Mouse (Mus musculus): ENCODE data around the gene Katnb1.
A peak's percentile ranks its signal among the peaks of the same experiment; 100 is the strongest.

The Katnb1 gene

DNA sequence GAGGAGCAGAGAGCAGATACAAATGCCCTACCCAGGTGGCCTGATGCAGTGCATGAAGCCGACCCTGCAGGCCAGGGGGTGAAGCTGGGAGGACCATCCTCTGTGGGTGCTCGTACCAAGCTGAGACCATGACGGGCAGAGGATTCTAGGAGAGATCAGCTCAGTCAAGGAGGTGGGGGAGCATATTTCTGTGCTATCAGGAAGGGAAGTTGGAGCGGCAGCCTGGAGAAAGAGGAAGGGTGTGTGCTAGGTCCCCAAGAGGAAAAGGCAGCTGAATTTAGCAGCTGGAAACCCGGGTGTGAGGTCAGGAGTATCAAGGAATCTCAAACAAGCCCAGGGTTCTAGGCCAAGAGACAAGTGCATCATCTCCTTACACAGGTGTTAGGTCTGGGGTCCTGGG is 59.6 kb downstream of the Katnb1 start:
- ATAC-seq (ENCODE audit: low TSS enrichment): no peak

DNA sequence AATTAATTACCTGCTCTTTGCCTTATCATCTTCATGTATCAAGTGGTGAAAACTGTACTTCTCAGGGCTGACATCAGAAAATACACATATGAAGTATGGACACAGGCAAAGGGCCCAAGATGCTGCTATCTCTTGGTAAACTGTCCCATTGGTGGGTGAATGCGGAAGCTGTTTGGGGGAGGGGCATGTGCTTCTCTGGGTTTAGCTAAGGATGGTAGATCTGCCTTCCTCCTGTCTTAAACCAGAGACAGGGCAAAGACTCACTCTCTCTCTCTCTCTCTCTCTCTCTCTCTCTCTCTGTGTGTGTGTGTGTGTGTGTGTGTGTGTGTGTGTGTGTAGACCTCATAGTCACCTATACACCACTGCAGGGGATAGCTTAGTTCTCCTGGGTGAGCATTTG is 60.0 kb downstream of the Katnb1 start:
- ATAC-seq (ENCODE audit: low TSS enrichment): no peak

DNA sequence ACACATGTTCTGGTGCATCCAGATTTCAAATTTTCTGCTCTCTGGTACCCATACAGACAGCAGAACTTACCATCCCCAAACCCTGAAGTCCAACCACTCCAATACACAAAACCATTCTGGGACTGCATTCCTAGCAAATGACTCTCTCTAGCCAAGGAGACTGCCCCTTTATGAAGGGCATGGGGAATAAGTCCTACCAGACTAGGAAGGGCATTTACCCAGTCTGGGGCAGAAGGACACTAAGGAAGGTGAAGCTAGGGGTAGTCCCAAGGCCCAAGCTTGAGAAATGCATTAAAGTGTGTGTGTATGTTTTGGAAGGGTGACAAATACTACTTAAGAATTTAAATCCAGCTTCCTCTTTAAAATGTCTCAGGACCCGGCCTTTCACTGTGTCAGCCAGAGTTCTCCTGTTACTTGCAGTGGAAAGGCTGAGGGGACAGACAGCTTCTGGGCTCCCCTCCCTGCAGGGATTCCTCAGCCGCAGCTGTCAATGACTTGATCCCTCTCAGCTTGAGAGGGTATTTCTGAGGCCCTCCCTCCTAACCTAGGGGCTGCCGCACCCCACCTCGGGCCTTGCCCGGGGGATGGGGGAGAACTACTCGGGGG is 60.6 kb downstream of the Katnb1 start:
- no peak; the same call in 1 of the 2 replicates for ATAC-seq (ENCODE audit: low TSS enrichment)

DNA sequence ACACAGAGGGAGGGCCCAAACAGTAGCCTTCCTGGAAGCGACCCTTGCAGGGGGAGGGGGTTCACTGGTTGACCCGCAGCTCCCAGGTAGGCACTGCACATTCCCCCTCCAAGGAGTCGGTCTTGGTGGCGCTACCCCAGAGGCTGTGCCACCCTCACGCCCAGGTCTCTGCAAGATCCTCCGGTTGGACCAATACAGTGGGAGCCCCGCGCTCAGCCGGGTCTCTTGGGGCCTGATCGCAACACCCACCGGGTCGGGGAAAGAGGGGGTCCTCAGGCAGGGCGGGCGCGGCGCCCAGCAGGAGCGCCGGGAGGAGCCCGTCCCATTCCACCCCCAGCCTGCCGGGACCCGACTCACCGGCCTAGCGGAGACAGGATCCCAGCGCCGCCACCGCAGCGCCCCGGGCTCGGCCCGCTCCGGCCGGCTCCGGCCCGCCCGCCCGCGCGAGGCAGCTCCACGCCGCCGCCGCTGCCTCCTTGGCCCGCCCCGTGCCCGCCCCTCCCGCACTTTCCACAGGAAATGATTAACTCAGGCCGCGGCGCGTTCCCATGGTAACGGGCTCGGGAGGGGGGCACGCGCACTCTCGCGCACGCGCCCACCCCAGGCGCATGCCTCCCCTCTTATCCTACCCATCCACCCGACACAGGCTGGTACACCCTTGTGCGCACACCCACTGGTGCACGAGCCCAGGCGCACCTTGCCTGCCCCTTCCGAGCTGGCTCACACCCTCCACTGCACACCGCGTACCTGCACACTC is 61.3 kb downstream of the Katnb1 start:
- ATAC-seq (ENCODE audit: low TSS enrichment): peak; percentile 81

DNA sequence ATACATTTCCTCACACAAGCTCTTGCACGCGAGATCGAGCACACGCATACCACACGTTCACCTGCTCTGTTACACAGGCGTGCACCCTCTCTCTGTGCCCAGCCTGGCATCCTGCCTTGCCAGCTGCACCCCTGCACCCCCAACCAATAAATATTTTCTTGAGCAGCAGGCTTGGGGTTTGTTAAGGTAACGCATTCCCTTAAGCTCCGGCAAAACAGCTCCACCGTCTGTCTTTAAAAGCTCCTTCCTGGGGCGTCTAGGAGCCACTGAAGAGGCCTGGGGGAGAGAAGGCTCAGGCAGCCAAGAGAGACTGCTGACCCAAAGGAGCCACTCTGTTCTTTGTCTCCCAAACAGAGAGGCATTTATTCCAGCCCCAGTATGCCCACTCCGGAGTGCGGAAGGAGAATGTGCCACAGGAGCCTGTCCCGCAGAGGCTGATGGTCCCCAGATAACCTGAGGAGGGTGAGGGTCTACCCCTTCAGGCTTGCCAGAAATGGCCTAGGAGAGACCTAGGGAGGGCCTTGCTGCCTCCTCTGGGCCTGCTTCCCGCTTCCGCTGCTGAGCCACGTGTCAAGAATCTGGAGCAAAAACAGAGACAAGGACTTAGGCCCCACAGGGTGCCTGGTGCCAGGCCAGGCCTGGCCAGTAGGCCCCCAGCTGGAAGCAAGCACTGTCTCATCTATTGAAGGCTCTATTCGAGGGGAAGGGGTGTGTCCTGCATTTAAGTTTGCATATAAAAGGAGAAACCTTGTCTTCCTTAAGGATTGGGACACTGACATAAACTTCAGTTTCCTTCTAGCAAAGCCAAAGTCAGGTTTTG is 62.2 kb downstream of the Katnb1 start:
- ATAC-seq (ENCODE audit: low TSS enrichment): peak; percentile 31

DNA sequence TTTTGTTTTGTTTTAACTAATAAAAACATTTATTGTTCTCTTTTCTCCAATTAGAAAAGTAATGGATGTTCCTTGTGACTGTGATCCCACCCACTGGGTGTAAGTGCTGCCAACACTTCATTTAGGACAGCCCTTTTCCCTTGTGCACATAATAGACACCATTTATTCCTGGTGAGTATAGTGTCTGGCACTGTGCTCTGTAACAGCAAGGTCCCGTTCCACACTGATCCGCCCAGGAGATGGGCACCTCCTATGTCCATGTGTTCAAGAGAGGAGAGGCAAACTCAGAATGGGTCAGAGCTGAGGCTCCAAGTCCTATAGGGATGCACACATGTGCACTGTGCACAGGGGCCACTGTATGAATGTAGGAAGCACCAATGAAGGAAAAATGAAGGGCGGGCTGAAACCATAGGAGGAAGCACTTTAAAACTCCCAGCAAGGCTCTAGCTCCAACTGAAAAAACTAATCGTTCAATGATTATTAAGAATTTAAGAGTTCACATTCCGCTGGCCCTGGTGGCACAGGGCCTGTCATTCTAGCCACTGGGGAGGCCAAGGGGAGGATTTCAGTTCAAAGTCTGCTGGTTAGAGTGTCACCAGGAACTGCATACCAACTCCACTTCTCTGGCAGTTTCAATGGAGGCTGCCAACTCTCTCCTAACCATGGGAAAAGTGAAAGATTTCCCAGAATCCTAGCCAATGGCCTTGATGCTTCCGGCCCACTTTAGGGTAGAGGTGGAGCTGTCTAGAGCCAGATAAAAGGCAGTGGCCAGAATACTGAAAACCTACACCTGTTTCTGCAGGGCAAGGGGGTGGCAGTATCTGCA is 63.0 kb downstream of the Katnb1 start:
- 0 out of 2 replicates have a peak, but pooled peaks have one; percentile 12 for ATAC-seq (ENCODE audit: low TSS enrichment)

DNA sequence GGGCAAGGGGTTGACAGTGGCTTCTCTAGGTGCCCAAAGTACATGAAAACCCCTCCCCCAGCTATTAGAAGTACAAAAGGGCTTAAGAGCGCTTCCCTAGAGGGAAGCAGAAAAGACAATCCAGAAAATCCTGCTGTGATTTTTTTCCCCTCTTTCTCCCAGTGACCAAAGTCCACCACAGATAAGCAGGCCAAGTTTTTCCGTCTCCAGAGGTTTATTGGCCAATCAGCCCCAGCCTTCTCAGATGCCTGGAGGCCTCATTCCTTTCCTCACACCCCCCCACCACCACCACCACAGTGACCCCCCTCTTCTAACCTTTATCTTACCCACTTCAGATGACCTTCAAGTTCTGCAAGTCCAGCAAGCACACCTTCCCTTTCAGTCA is 63.6 kb downstream of the Katnb1 start:
- no peak for ATAC-seq (ENCODE audit: low TSS enrichment)

DNA sequence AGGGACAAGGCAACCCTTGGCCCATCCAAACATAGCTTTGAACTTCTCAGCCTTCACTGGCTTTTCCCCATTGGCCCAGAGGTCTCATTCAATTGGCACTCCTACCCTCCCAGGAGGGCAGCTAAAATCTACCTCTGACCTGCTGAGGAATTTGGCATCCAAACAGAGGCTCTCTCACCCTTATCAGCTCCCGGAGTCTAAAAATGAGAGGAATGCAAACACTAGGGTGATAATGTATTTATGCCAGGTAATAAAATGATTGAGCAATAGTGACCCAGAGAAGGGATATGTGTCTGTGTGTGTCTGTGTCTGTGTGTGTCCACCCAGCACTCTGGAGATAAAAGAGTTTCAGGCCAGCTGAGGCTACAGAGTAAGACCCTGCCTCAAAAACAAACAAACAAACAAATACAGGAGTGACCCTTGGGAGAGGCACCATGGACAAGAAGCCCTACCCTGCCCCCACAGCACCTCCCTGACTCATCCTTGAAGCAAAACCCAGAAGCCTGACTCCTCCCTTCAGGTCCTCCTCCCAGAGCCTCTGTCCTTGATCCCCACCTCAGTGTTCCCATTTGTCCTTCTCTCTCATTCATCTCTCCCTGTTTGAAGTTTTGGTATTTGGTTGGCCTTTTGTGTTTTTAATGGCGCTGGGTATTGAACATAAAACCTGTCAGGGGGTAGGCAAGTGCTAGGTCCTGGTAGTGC is 65.2 kb downstream of the Katnb1 start:
- no peak for ATAC-seq (ENCODE audit: low TSS enrichment)

DNA sequence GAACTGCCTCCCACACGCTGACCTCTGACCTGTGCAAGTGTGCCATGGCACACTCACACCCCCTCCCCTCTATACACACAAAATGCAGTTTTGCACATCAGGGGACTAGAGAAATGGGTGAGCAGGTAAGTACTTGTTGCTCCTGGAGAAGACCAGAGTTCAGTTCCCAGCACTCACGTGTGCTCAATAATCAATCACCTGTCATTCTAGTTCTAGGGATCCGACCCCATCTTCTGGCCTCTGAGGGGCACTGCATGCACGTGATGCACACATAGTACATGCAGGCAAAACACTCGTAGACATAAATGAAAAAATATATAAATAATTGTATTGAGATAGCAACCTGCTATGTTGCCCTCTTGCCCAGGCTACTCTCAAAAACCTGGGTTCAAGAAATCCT is 65.9 kb downstream of the Katnb1 start:
- ATAC-seq (ENCODE audit: low TSS enrichment): no peak

DNA sequence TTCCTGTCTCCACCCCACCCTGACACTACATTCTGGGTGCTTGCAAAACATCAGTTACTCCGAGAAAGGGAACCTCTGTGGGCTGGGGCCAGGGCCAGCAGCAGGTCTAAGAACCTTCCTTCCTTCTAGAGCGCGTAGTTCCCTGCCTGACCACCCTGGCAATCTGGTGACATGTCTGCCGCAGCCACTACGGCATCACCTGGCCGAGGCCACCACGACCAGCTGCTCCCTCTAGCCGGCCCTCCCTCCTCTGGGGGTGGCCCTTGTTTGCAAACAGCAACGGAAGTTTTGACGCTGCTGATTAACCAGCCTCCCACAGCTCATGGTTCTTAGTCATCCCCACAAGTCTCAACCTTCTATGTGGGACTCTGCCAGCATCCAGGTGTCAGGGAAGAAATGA is 68.4 kb downstream of the Katnb1 start:
- no peak for ATAC-seq (ENCODE audit: low TSS enrichment)

DNA sequence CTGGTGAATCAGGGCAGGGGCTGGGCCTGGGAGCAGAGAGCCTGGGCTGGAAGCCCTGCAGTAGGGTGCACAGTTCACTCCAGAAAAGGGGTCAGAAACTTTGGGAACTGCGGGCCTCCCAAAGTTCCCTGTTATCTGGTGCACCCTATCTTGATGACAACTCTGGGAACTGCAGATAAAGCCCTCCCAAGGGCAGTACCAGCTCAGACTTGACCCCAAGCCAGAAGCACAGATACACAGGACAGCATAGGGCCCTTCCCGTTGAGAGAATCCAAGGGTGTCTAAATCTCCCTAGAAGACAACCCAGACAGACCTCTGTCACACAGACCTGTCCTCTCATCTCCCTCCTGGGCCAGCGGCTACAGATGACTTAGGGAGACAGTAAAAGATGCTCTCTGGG is 69.6 kb downstream of the Katnb1 start:
- ATAC-seq (ENCODE audit: low TSS enrichment): no peak
